Mouse (Mus musculus) MEL (cell line): Measurements from ENCODE around the gene F2r.

Experiments used
- CTCF ChIP-seq, 3 experiments: IDR thresholded peaks in 2 of 3; conservative IDR thresholded peaks in 1 of 3; 2 replicates each; pipeline ENCODE4 v1.5.1; 2011 to 2012; ENCODE audit warnings: low read length in 3 of 3, low read depth in 2 of 3, mild to moderate bottlenecking in 2 of 3, improper control_type of control experiment in 1 of 3, inconsistent platforms in 1 of 3, mixed read lengths in 1 of 3, moderate library complexity in 1 of 3; ENCODE audit not compliant: control insufficient read depth in 1 of 3, insufficient read depth in 1 of 3, poor library complexity in 1 of 3, severe bottlenecking in 1 of 3
- ETS1 ChIP-seq: IDR thresholded peaks from 2 replicates; pipeline ENCODE4 v1.6.1; 2012; ENCODE audit warnings: low read depth, mild to moderate bottlenecking, inconsistent platforms, low read length, improper control_type of control experiment, moderate library complexity
- HCFC1 ChIP-seq: IDR thresholded peaks from 2 replicates; pipeline ENCODE4 v1.6.1; 2012; ENCODE audit warnings: low read depth, mild to moderate bottlenecking, inconsistent platforms, low read length, improper control_type of control experiment, moderate library complexity
- JUND ChIP-seq: IDR thresholded peaks from 2 replicates; pipeline ENCODE4 v1.6.1; 2011; ENCODE audit warnings: low read depth, mild to moderate bottlenecking, improper control_type of control experiment, low read length
- MAX ChIP-seq: IDR thresholded peaks from 2 replicates; pipeline ENCODE4 v1.6.1; 2011; ENCODE audit warnings: low read length, improper control_type of control experiment
- MYB ChIP-seq: IDR thresholded peaks from 2 replicates; pipeline ENCODE4 v1.6.1; 2011; ENCODE audit warnings: mild to moderate bottlenecking, low read depth, low read length, improper control_type of control experiment
- MYC ChIP-seq: IDR thresholded peaks from 2 replicates; pipeline ENCODE4 v1.6.1; 2011; ENCODE audit warnings: low read depth, mild to moderate bottlenecking, low read length, improper control_type of control experiment, moderate library complexity
- POLR2A ChIP-seq, 2 experiments: IDR thresholded peaks; 2 replicates each; pipeline ENCODE4 v1.6.1; 2011 to 2012; ENCODE audit warnings: low read length in 2 of 2, mild to moderate bottlenecking in 2 of 2, control low read depth in 1 of 2, improper control_type of control experiment in 1 of 2, low read depth in 1 of 2, moderate library complexity in 1 of 2; ENCODE audit not compliant: control insufficient read depth in 1 of 2, insufficient read depth in 1 of 2, poor library complexity in 1 of 2
- POLR2AphosphoS5 ChIP-seq: IDR thresholded peaks from 2 replicates; pipeline ENCODE4 v1.6.1; 2012; ENCODE audit warnings: low read depth, borderline replicate concordance, mild to moderate bottlenecking, inconsistent platforms, low read length, moderate library complexity, mixed read lengths
- RCOR1 ChIP-seq: IDR thresholded peaks from 2 replicates; pipeline ENCODE4 v1.6.1; 2012; ENCODE audit warnings: low read depth, mild to moderate bottlenecking, inconsistent platforms, low read length, improper control_type of control experiment
- TAL1 ChIP-seq: IDR thresholded peaks from 2 replicates; pipeline ENCODE4 v1.6.1; 2012; ENCODE audit warnings: mild to moderate bottlenecking, inconsistent platforms, low read length, moderate library complexity, mixed read lengths
- ZKSCAN1 ChIP-seq: IDR thresholded peaks from 2 replicates; pipeline ENCODE4 v1.6.1; 2012; ENCODE audit warnings: low read depth, mild to moderate bottlenecking, inconsistent platforms, low read length, improper control_type of control experiment, moderate library complexity
- ZNF384 ChIP-seq: IDR thresholded peaks from 2 replicates; pipeline ENCODE4 v1.6.1; 2012; ENCODE audit warnings: low read depth, mild to moderate bottlenecking, inconsistent platforms, low read length, improper control_type of control experiment

DNA sequence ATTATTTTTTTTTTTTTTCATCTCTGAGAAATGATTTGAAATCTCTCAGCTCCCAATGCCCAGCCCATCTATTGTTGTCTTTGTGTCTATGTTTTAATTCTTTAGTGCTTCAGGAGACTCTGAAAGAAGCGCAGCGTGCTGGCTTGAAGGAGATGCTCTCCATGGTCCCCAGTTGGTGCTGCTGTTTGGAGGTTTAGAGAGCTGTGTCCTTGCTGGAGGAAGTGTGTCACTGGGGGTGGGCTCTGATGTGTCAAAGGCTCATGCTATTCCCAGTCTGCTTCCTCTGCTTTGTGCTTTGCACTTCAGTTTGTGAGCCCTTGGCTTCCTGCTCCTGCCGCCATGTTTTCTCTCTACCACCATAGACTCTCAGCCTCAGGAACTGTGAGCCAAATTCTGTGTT is 50.0 kb downstream of the F2r start:
- no peak for TF ChIP-seq MAX
- no peak for TF ChIP-seq MYC
- no peak for TF ChIP-seq CTCF (IDR thresholded peaks at IDR 0.05 in 2 of 3, conservative IDR thresholded peaks at IDR 0.05 in 1 of 3; ENCODE audit: control insufficient read depth in 1 of 3, insufficient read depth in 1 of 3, low read depth in 2 of 3, low read length in 3 of 3, poor library complexity in 1 of 3, severe bottlenecking in 1 of 3)
- TF ChIP-seq RCOR1: no peak
- no peak for TF ChIP-seq MYB
- TF ChIP-seq ZKSCAN1: no peak
- no peak for TF ChIP-seq POLR2A (IDR thresholded peaks at IDR 0.05; ENCODE audit: control insufficient read depth in 1 of 2, insufficient read depth in 1 of 2, low read depth in 1 of 2, low read length in 2 of 2, poor library complexity in 1 of 2)
- TF ChIP-seq POLR2AphosphoS5: no peak
- no peak for TF ChIP-seq JUND
- TF ChIP-seq HCFC1: no peak
- TF ChIP-seq TAL1: no peak
- TF ChIP-seq ZNF384: no peak
- no peak for TF ChIP-seq ETS1
